Mouse (Mus musculus): ENCODE data around the gene Bcl2a1c. TPM values are rescaled to one million over a fixed set of nuclear protein-coding genes. Genes with fewer than 3 reads are reported as not detected.
"Not testable (repeated sequence)": the region's sequence is repeated elsewhere in the genome, so short reads cannot be mapped to it uniquely, and the experiment has no call there.

Bcl2a1c gene
- total RNA-seq (2014; rRNA removed) (not detected in 2 replicates), polyA plus RNA-seq (2015; fragmentation: Nextera tagmentation; extraction: Ambion mirVana) (not detected in 2 replicates)

DNA sequence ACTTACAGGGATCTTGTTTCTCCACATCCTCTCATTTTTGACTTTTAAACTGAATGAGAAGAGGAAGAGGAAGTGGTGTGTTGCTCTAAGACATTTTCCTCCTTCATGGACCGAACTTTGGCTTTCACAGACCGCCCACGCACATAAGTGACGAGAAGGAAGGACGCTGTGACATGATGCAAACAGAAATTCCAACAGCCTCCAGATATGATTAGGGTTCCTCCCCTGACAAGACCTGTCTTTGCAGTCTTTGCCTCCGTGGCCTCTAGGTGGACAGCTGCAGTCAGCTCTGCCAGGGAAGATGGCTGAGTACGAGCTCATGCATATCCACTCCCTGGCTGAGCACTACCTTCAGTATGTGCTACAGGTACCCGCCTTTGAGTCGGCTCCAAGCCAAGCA is at the start of gene Bcl2a1c:
TSS of gene Bcl2a1c (plus strand) at position 281 of the 400 bp plus-strand sequence.
- H3K9me3 ChIP-seq (ENCODE audit: low read length); H3K4me2 ChIP-seq (ENCODE audit: low read depth, low read length, poor library complexity, severe bottlenecking); H3K27ac ChIP-seq (ENCODE audit: low read depth, low read length); H3K9ac ChIP-seq (replicated peaks; ENCODE audit: low read length, poor library complexity, severe bottlenecking); ATAC-seq (ENCODE audit: low FRiP score); DNase-seq (ENCODE audit: low spot score); H3K4me3 ChIP-seq (ENCODE audit: low read depth, low read length); H3K36me3 ChIP-seq (ENCODE audit: insufficient read depth, low read length); H3K4me1 ChIP-seq (ENCODE audit: insufficient read depth, low read length); H3K27me3 ChIP-seq (ENCODE audit: insufficient read depth, low read length): not testable (repeated sequence)
- WGBS = 83% methylated on average over 9 of the region's 9 CpGs

DNA sequence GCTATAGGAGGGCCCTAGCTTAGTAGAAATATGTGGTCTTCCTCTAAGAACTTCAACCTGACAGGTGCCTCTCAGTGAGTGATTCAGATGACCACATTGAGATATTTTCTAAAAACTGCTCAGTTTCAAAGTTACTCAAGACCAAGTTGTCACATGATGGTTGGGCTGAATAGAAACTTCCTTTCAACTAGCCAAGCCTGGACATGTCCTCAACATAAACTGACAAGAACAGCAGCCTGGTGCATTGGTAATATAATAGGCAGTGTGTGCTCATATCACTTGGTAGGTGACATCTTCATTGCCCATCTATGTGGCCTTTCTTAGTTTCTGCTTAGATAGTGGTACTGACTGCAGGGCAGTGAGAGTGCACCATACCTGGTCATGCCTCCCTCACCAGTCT is 24.0 kb upstream of the Bcl2a1c start:
- not testable (repeated sequence) for ATAC-seq (ENCODE audit: low FRiP score); H3K4me3 ChIP-seq (ENCODE audit: low read depth, low read length); H3K4me2 ChIP-seq (ENCODE audit: low read depth, low read length, poor library complexity, severe bottlenecking); H3K9me3 ChIP-seq (ENCODE audit: low read length); H3K27me3 ChIP-seq (ENCODE audit: insufficient read depth, low read length); H3K27ac ChIP-seq (ENCODE audit: low read depth, low read length); H3K9ac ChIP-seq (replicated peaks; ENCODE audit: low read length, poor library complexity, severe bottlenecking); H3K36me3 ChIP-seq (ENCODE audit: insufficient read depth, low read length); H3K4me1 ChIP-seq (ENCODE audit: insufficient read depth, low read length); DNase-seq (ENCODE audit: low spot score)

DNA sequence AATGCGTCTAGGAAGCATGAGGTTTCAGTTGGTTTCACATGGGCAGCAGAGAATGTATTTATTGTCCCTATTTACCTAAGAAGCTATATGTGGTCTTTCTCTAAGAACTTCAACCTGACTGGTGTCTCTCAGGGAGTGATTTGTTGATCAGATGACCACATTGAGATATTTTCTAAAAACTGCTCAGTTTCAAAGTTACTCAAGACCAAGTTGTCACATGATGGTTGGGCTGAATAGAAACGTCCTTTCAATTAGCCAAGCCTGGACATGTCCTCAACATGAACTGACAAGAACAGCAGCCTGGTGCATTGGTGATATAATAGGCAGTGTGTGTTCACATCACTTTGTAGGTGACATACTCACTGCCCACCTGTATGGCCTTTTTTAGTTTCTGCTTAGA is 18.2 kb upstream of the Bcl2a1c start:
- 81% methylated on average over 2 of the region's 2 CpGs for WGBS
- DNase-seq (ENCODE audit: low spot score); H3K36me3 ChIP-seq (ENCODE audit: insufficient read depth, low read length): not testable (repeated sequence)

DNA sequence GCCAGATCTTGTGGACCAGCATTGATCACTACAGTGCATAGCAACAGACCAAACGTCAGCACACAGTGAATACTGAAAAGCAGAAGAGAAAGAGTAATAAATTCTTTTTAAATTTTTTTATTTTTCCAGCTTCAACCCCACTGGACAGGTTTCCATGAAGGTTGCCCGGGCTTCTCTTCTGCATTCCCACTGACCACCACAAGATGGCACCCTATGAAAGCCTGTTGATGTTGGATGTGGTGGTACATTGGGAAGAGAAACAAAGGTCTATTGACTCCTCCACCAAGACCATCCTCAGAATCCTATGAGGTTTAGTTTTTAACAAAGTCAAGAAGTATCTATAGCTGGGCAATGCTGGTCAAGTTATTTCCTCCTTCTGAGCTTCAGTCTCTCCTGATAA is 11.9 kb upstream of the Bcl2a1c start:
- Histone ChIP-seq H3K4me3 (ENCODE audit: low read depth, low read length) (no peak overlapping the region), H3K9ac (replicated peaks; ENCODE audit: low read length, poor library complexity, severe bottlenecking) (no peak overlapping the region), H3K4me1 (ENCODE audit: insufficient read depth, low read length) (no peaks in the 10 kb centered on the region), H3K36me3 (ENCODE audit: insufficient read depth, low read length) (no peaks in the 10 kb centered on the region), H3K27ac (ENCODE audit: low read depth, low read length) (no peak overlapping the region), H3K27me3 (ENCODE audit: insufficient read depth, low read length) (no peaks in the 10 kb centered on the region), H3K4me2 (ENCODE audit: low read depth, low read length, poor library complexity, severe bottlenecking) (no peak overlapping the region), H3K9me3 (ENCODE audit: low read length) (no peaks in the 10 kb centered on the region)
- WGBS = 8% methylated on average over 2 of the region's 2 CpGs
- DNase-seq (ENCODE audit: low spot score) (peak; percentile 25), ATAC-seq (ENCODE audit: low FRiP score) (no peak)
- peak; percentile 78 for TF ChIP-seq CTCF (IDR thresholded peaks at IDR 0.05)

More for the DNA sequence above, 18.2 kb upstream of the Bcl2a1c start:
- not testable (repeated sequence) for H3K27ac ChIP-seq (ENCODE audit: low read depth, low read length); H3K4me3 ChIP-seq (ENCODE audit: low read depth, low read length); H3K4me1 ChIP-seq (ENCODE audit: insufficient read depth, low read length); H3K9me3 ChIP-seq (ENCODE audit: low read length); ATAC-seq (ENCODE audit: low FRiP score); H3K27me3 ChIP-seq (ENCODE audit: insufficient read depth, low read length); H3K4me2 ChIP-seq (ENCODE audit: low read depth, low read length, poor library complexity, severe bottlenecking); H3K9ac ChIP-seq (replicated peaks; ENCODE audit: low read length, poor library complexity, severe bottlenecking)

DNA sequence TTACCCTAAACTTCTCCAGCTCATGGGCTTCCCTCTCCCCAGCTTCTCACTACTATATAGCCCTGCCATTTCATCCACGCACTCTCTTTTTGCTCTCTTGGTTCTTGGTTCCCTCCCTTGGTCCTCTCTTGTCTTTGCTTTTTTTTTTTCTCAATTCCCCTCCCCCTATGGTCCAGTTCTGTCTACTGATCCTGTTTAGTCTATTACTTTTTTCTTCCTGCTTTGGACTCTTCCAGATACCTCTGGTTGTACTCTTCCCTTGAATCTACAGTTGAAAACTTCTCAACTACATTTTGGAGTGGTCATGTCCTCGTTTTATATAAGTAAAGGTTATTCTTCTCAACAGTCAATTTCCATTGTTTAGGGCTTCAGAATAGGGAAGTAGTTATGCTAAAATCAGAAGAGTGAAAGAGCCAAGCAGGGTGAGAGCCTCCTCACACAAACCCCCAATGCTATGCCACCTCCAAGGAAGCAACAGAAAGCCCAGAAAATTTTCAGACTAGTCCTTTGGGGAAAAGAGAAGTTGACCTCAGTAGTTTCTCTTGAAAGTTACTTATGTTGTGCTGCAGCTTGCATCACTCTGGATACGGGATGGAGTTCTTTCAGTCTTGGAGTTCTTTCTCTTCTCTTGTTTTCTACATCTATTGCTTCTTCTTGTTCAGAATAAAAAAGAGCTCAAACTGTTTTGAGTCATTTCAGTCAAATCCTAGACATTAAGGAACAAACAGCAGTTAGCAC is 3.8 kb upstream of the Bcl2a1c start:
- H3K4me3 ChIP-seq (ENCODE audit: low read depth, low read length) = no peak overlapping the region
- H3K27me3 ChIP-seq (ENCODE audit: insufficient read depth, low read length) = no peaks in the 10 kb centered on the region
- TF ChIP-seq CTCF (IDR thresholded peaks at IDR 0.05) = no peak
- H3K9me3 ChIP-seq (ENCODE audit: low read length) = no peaks in the 10 kb centered on the region
- no peak overlapping the region for H3K9ac ChIP-seq (replicated peaks; ENCODE audit: low read length, poor library complexity, severe bottlenecking)
- H3K4me2 ChIP-seq (ENCODE audit: low read depth, low read length, poor library complexity, severe bottlenecking) = no peak overlapping the region
- no peak overlapping the region for H3K27ac ChIP-seq (ENCODE audit: low read depth, low read length)
- DNase-seq (ENCODE audit: low spot score) (no peak), ATAC-seq (ENCODE audit: low FRiP score) (no peak)
- 64% methylated on average over 3 of the region's 3 CpGs for WGBS
- H3K36me3 ChIP-seq (ENCODE audit: insufficient read depth, low read length) = no peaks in the 10 kb centered on the region
- no peaks in the 10 kb centered on the region for H3K4me1 ChIP-seq (ENCODE audit: insufficient read depth, low read length)

DNA sequence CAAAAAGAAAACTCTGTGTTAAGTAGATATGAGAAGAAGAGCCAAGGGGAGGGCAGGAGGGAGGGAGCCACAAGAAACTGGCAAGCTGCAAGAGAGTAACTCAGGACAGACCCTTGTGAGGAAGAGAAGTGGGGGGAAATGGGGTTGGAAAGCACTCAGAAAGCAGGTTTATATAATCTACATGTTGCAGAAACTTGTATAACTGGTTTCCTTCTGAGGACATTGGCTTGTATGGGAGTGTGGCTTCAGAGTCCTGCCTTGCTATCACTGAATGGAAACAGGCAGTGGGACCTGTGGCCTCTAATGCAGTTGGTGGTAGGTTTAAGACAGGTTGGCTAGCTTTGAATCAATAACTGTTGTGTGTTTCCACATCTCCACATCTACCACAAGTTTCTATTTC is 1.6 kb upstream of the Bcl2a1c start:
- not testable (repeated sequence) for H3K4me3 ChIP-seq (ENCODE audit: low read depth, low read length); H3K27ac ChIP-seq (ENCODE audit: low read depth, low read length); H3K36me3 ChIP-seq (ENCODE audit: insufficient read depth, low read length); H3K9me3 ChIP-seq (ENCODE audit: low read length); H3K4me1 ChIP-seq (ENCODE audit: insufficient read depth, low read length); H3K27me3 ChIP-seq (ENCODE audit: insufficient read depth, low read length); H3K4me2 ChIP-seq (ENCODE audit: low read depth, low read length, poor library complexity, severe bottlenecking); DNase-seq (ENCODE audit: low spot score); ATAC-seq (ENCODE audit: low FRiP score); H3K9ac ChIP-seq (replicated peaks; ENCODE audit: low read length, poor library complexity, severe bottlenecking)

Data from midbrain, postnatal 0 days (tissue).